Mouse (Mus musculus) heart, adult 2 months (tissue): Measurements from ENCODE around the gene Rfxank.

Experiments
- CTCF ChIP-seq: fragments of 200-600 bp; IDR thresholded peaks from 2 replicates; pipeline ENCODE4 v1.8.1; 2022; ENCODE audit warnings: antibody characterized with exemption, mild to moderate bottlenecking, moderate library complexity
- POLR2A ChIP-seq: fragments of 200-500 bp; IDR thresholded peaks from 2 replicates; pipeline ENCODE4 v1.6.1; 2011; ENCODE audit warnings: mild to moderate bottlenecking, low read depth, low read length, control low read depth; ENCODE audit not compliant: insufficient read depth

DNA sequence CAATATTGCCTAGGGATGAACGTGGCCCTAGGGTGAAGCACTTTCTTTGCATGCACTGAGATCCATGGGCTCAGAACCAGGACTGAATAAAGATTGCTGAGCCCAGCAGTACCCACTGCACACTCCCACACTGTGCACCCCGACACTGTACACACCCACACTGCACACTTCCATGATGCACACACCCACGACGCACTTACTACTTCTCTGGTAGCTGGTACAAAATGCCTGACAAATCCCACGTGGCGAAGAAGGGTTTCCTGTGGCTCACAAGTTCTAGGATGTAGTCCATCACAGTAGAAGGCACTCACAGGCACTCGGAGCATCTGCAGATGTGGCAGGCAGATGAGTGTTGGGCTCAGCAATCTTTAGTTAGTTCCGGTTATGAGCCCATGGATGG lies 14.0 kb downstream of the Rfxank start:
- TF ChIP-seq CTCF (no peak), POLR2A (no peak)
